Comparison of ENCODE assay signal across 20 mouse cellular contexts in the genomic region with DNA sequence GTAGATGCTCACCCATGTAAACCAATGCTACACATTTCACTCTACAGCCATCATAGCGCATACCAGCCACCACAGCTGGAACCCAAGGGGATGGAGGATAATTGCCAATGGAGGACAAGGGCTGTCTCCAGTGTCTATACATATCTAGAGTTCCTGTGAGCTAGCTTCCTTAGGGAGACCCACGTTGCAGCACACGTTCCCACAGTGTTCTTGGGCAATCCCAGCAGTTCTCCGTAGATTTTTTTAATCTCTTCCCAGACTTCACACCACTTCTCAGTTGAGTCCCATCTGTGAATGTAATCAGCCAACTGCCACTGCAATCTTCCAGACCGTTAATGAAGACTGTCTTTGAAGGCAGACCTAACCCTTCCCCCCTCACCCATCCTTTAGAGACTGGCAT.
DNase-seq lines count a peak whose midpoint lies in the region; ATAC-seq and TF ChIP-seq lines count a peak whose summit lies in the region.
"Had no signal": no experiment of that assay in that cellular context is flagged by ENCODE, and none has a peak within 500 bp of the region (broad histone marks: within the 10 kb centered on the region; RNA-seq: fewer than 3 reads in every experiment).

No protein-coding gene starts in this region.

- no peak overlapping the region for H3K9ac ChIP-seq in forebrain, embryonic 14.5 days (ENCODE audit: low read length)
- no peak overlapping the region for H3K9ac ChIP-seq in hindbrain, postnatal 0 days (replicated peaks; ENCODE audit: low read length)
- no peak overlapping the region for H3K9ac ChIP-seq in hindbrain, embryonic 13.5 days
- H3K9ac ChIP-seq: embryonic facial prominence, embryonic 13.5 days; forebrain, embryonic 13.5 days; heart, embryonic 12.5 days had no signal

- H3K4me2 ChIP-seq in forebrain, embryonic 14.5 days (ENCODE audit: low read length) = no peak overlapping the region
- H3K4me2 ChIP-seq in hindbrain, postnatal 0 days (ENCODE audit: low read depth, low read length) = no peak overlapping the region
- no peak overlapping the region for H3K4me2 ChIP-seq in hindbrain, embryonic 13.5 days
- H3K4me2 ChIP-seq: embryonic facial prominence, embryonic 13.5 days; forebrain, embryonic 13.5 days; heart, embryonic 12.5 days had no signal

- DNase-seq in forebrain, embryonic 14.5 days (ENCODE audit: low spot score) = peak; percentile 23
- DNase-seq in forebrain, embryonic 10.5 days (ENCODE audit: extremely low spot score, low spot score) = no peak
- DNase-seq in hindbrain, postnatal 0 days (ENCODE audit: low spot score) = peak; percentile 18
- peak; percentile 9 to 49 for DNase-seq in left cerebral cortex, postnatal 14 days (ENCODE audit: low spot score in 2 of 2)
- no peak for DNase-seq in left cerebral cortex, postnatal 4 days
- DNase-seq in layer of hippocampus, postnatal 36 days = peak; percentile 7 to 14
- DNase-seq: adrenal gland, postnatal 10 days; B cell, adult 2 months; cerebellum, adult 11-12 months; cerebellum, adult 9-10 months; cerebellum, postnatal 25 days; gastrocnemius, postnatal 10 days; heart, adult 2 months had no signal

- 72% methylated on average over 5 of the region's 5 CpGs for WGBS in forebrain, embryonic 14.5 days
- WGBS in forebrain, embryonic 10.5 days = 90% methylated on average over 5 of the region's 5 CpGs
- WGBS in hindbrain, postnatal 0 days = 63% methylated on average over 5 of the region's 5 CpGs
- WGBS in hindbrain, embryonic 13.5 days = 76% methylated on average over 5 of the region's 5 CpGs

- H3K27me3 ChIP-seq in forebrain, embryonic 14.5 days (replicated peaks; ENCODE audit: control insufficient read depth, insufficient read depth, low read length) = no peaks in the 10 kb centered on the region
- no peaks in the 10 kb centered on the region for H3K27me3 ChIP-seq in forebrain, embryonic 10.5 days (ENCODE audit: poor library complexity, severe bottlenecking)
- H3K27me3 ChIP-seq in hindbrain, postnatal 0 days (ENCODE audit: insufficient read depth, low read length) = no peaks in the 10 kb centered on the region
- H3K27me3 ChIP-seq in hindbrain, embryonic 13.5 days = no peaks in the 10 kb centered on the region
- H3K27me3 ChIP-seq: embryonic facial prominence, embryonic 13.5 days; forebrain, embryonic 13.5 days; heart, embryonic 12.5 days had no signal

- H3K4me1 ChIP-seq in forebrain, embryonic 14.5 days (ENCODE audit: control insufficient read depth, insufficient read depth, low read length) = no peaks in the 10 kb centered on the region
- no peaks in the 10 kb centered on the region for H3K4me1 ChIP-seq in forebrain, embryonic 10.5 days
- no peaks in the 10 kb centered on the region for H3K4me1 ChIP-seq in hindbrain, postnatal 0 days (ENCODE audit: insufficient read depth, low read length)
- H3K4me1 ChIP-seq in hindbrain, embryonic 13.5 days (replicated peaks) = no peaks in the 10 kb centered on the region
- H3K4me1 ChIP-seq: embryonic facial prominence, embryonic 13.5 days; forebrain, embryonic 13.5 days; heart, embryonic 12.5 days; hindbrain, embryonic 10.5 days had no signal

- no peaks in the 10 kb centered on the region for H3K36me3 ChIP-seq in forebrain, embryonic 14.5 days (ENCODE audit: control insufficient read depth, insufficient read depth, low read length)
- no peaks in the 10 kb centered on the region for H3K36me3 ChIP-seq in forebrain, embryonic 10.5 days (replicated peaks)
- no peaks in the 10 kb centered on the region for H3K36me3 ChIP-seq in hindbrain, postnatal 0 days (ENCODE audit: insufficient read depth, low read length)
- no peaks in the 10 kb centered on the region for H3K36me3 ChIP-seq in hindbrain, embryonic 13.5 days
- H3K36me3 ChIP-seq: embryonic facial prominence, embryonic 13.5 days; G1E; heart, embryonic 12.5 days; hindbrain, embryonic 10.5 days had no signal

- intact Hi-C loops in left cerebral cortex, postnatal 14 days (cut with DNase I) = no loop called here
- intact Hi-C loops in left cerebral cortex, postnatal 4 days (cut with DNase I) = no loop called here

- ATAC-seq in forebrain, embryonic 14.5 days = no peak
- no peak for ATAC-seq in hindbrain, postnatal 0 days
- no peak for ATAC-seq in hindbrain, embryonic 13.5 days (ENCODE audit: low FRiP score)
- ATAC-seq: CD4-positive, CD25-positive, alpha-beta regulatory T cell, adult 4 months; forebrain, embryonic 13.5 days had no signal

- no peaks in the 10 kb centered on the region for H3K9me3 ChIP-seq in forebrain, embryonic 14.5 days (replicated peaks; ENCODE audit: control insufficient read depth, low read length)
- H3K9me3 ChIP-seq in forebrain, embryonic 10.5 days = no peaks in the 10 kb centered on the region
- H3K9me3 ChIP-seq in hindbrain, postnatal 0 days (ENCODE audit: low read length) = no peaks in the 10 kb centered on the region
- no peaks in the 10 kb centered on the region for H3K9me3 ChIP-seq in hindbrain, embryonic 13.5 days
- H3K9me3 ChIP-seq: embryonic facial prominence, embryonic 13.5 days; forebrain, embryonic 13.5 days; heart, embryonic 12.5 days; hindbrain, embryonic 10.5 days had no signal

- H3K4me3 ChIP-seq in forebrain, embryonic 14.5 days (ENCODE audit: low read depth, low read length) = no peak overlapping the region
- no peak overlapping the region for H3K4me3 ChIP-seq in forebrain, embryonic 10.5 days
- H3K4me3 ChIP-seq in hindbrain, postnatal 0 days (ENCODE audit: low read length) = no peak overlapping the region
- no peak overlapping the region for H3K4me3 ChIP-seq in hindbrain, embryonic 13.5 days
- H3K4me3 ChIP-seq: embryonic facial prominence, embryonic 13.5 days; forebrain, embryonic 13.5 days; heart, adult 2 months; heart, embryonic 12.5 days; hindbrain, embryonic 10.5 days had no signal

- TF ChIP-seq CTCF in hindbrain, postnatal 0 days (IDR thresholded peaks at IDR 0.05; ENCODE audit: low read depth) = no peak

- no peak overlapping the region for H3K27ac ChIP-seq in forebrain, embryonic 14.5 days (ENCODE audit: low read depth, low read length)
- no peak overlapping the region for H3K27ac ChIP-seq in forebrain, embryonic 10.5 days
- no peak overlapping the region for H3K27ac ChIP-seq in hindbrain, postnatal 0 days
- H3K27ac ChIP-seq in hindbrain, embryonic 13.5 days = no peak overlapping the region; the same call in 1 of the 2 replicates
- H3K27ac ChIP-seq: embryonic facial prominence, embryonic 13.5 days; forebrain, embryonic 13.5 days; heart, adult 2 months; hindbrain, embryonic 10.5 days had no signal

Comparison
In these comparisons a context has a peak if more than half of its experiments do, and no peak if none do; other contexts are left out.
1. DNase-seq: peak in forebrain, embryonic 14.5 days (single experiment), hindbrain, postnatal 0 days (single experiment), left cerebral cortex, postnatal 14 days (2 of 2) and layer of hippocampus, postnatal 36 days (2 of 2); none in forebrain, embryonic 10.5 days (single experiment) and left cerebral cortex, postnatal 4 days (single experiment).